Mouse (Mus musculus): ENCODE results near the gene Atxn3. TPM values are rescaled to one million over a fixed set of nuclear protein-coding genes. Genes with fewer than 3 reads are reported as not detected.

The Atxn3 gene
- total and polyA plus RNA-seq, 2 experiments, result 2.4 to 14.1 TPM

GRCm38 (mm10) chr12:101884926-101885325, 73.1 kb downstream of the Atxn3 start:
- Histone ChIP-seq H3K4me1 (ENCODE audit: control insufficient read depth, insufficient read depth, low read length) (no peaks in the 10 kb centered on the region; the same call in 1 of the 2 replicates), H3K4me3 (ENCODE audit: insufficient read depth, low read depth, low read length) (no peak overlapping the region), H3K27ac (replicated peaks; ENCODE audit: insufficient read depth, low read depth, low read length) (no peak overlapping the region), H3K27me3 (ENCODE audit: control insufficient read depth, insufficient read depth, low read length) (no peaks in the 10 kb centered on the region), H3K9ac (ENCODE audit: low read depth, low read length) (no peak overlapping the region), H3K36me3 (ENCODE audit: control insufficient read depth, insufficient read depth, low read length) (peaks cover 55% of the 10 kb centered on the region), H3K79me2 (ENCODE audit: control insufficient read depth, insufficient read depth, low read length) (no peaks in the 10 kb centered on the region; the same call in 1 of the 2 replicates)
- DNase-seq (ENCODE audit: extremely low read depth, low read depth, low spot score), result no peak
- 95% methylated on average over 7 of the region's 7 CpGs for WGBS
- no peak for TF ChIP-seq POLR2A (IDR thresholded peaks at IDR 0.05; ENCODE audit: extremely low read depth, insufficient read depth, low read length)
- TF ChIP-seq CTCF (IDR thresholded peaks at IDR 0.05; ENCODE audit: low read depth, low read length), result no peak

DNA sequence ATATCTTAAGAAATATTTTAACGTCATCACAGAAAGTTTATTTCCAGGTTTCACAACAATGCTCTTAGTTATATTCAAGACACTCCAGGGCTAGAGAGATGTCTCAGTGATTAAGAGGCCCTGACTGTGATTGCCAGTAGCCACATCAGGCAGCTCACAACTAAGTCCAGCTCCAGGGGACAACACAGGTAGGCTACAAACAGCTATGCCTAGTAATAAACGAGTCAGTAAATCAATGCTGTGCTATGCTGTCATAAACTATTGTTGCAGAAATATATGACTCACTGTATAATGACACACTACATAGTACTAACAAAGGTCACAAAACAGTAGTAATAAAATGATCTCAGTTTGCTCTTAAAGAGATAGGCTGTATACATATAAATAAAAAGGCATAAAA, 81.7 kb downstream of the Atxn3 start:
- Histone ChIP-seq H3K27ac (replicated peaks; ENCODE audit: insufficient read depth, low read depth, low read length) (no peak overlapping the region), H3K79me2 (ENCODE audit: control insufficient read depth, insufficient read depth, low read length) (no peaks in the 10 kb centered on the region; the same call in 1 of the 2 replicates), H3K27me3 (ENCODE audit: control insufficient read depth, insufficient read depth, low read length) (no peaks in the 10 kb centered on the region), H3K36me3 (ENCODE audit: control insufficient read depth, insufficient read depth, low read length) (peaks cover 50% of the 10 kb centered on the region), H3K4me3 (ENCODE audit: insufficient read depth, low read depth, low read length) (no peak overlapping the region), H3K9ac (ENCODE audit: low read depth, low read length) (no peak overlapping the region), H3K4me1 (ENCODE audit: control insufficient read depth, insufficient read depth, low read length) (no peaks in the 10 kb centered on the region)
- no peak for DNase-seq (ENCODE audit: extremely low read depth, low read depth, low spot score)
- no peak for TF ChIP-seq POLR2A (IDR thresholded peaks at IDR 0.05; ENCODE audit: extremely low read depth, insufficient read depth, low read length)
- 86% methylated on average over 2 of the region's 2 CpGs for WGBS

DNA sequence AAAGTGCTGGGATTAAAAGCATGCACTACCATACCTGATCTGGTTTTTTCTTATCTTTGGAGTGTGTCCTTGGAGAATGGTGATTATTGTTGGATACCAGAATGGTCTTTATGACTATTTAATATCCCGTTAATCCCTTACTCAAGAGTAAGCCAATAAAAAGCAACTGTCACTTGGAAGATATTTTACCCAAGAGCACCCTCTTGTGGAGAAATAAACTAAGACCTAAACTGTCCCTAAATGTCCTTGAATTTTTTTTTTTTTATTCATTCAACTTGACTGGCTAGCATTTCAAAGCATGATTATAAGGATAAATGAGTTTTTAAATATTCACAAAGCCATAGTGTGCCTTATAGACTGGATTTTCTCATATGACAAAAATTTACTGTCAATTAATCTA, 82.9 kb downstream of the Atxn3 start:
- Histone ChIP-seq H3K36me3 (ENCODE audit: control insufficient read depth, insufficient read depth, low read length) (peaks cover 48% of the 10 kb centered on the region), H3K79me2 (ENCODE audit: control insufficient read depth, insufficient read depth, low read length) (no peaks in the 10 kb centered on the region), H3K27me3 (ENCODE audit: control insufficient read depth, insufficient read depth, low read length) (no peaks in the 10 kb centered on the region), H3K4me3 (ENCODE audit: insufficient read depth, low read depth, low read length) (no peak overlapping the region), H3K9ac (ENCODE audit: low read depth, low read length) (no peak overlapping the region), H3K4me1 (ENCODE audit: control insufficient read depth, insufficient read depth, low read length) (no peaks in the 10 kb centered on the region), H3K27ac (replicated peaks; ENCODE audit: insufficient read depth, low read depth, low read length) (no peak overlapping the region)
- TF ChIP-seq POLR2A (IDR thresholded peaks at IDR 0.05; ENCODE audit: extremely low read depth, insufficient read depth, low read length), result no peak
- WGBS, result 63% methylated on average over 1 of the region's 1 CpGs
- DNase-seq (ENCODE audit: extremely low read depth, low read depth, low spot score), result peak; percentile 29

Other genes starting within 250 kb of the Atxn3 start
- gene Tc2n, start 239.7 kb downstream of the Atxn3 start, total RNA-seq (2014; rRNA removed), result 1.7 and 1.8 TPM in 2 replicates
- gene Tc2n, start 239.7 kb downstream of the Atxn3 start, polyA plus RNA-seq (2012; rRNA removed), result 0.09 and 0.22 TPM in 2 replicates
- gene Fbln5, start 139.2 kb downstream of the Atxn3 start, total RNA-seq (2014; rRNA removed), result 3.6 and 4.6 TPM in 2 replicates
- gene Fbln5, start 139.2 kb downstream of the Atxn3 start, polyA plus RNA-seq (2012; rRNA removed), result 4.8 and 6.3 TPM in 2 replicates
- 12.4 and 14.8 TPM in 2 replicates for gene Trip11, start 45.0 kb downstream of the Atxn3 start, total RNA-seq (2014; rRNA removed)
- gene Trip11, start 45.0 kb downstream of the Atxn3 start, polyA plus RNA-seq (2012; rRNA removed), result 1.9 and 2.5 TPM in 2 replicates
- gene Cpsf2, start 17.7 kb upstream of the Atxn3 start, total RNA-seq (2014; rRNA removed), result 7.7 and 9.2 TPM in 2 replicates
- gene Cpsf2, start 17.7 kb upstream of the Atxn3 start, polyA plus RNA-seq (2012; rRNA removed), result 2.7 and 3.1 TPM in 2 replicates
- not detected in 2 replicates for gene Slc24a4, start 170.5 kb upstream of the Atxn3 start, total RNA-seq (2014; rRNA removed)
- gene Slc24a4, start 170.5 kb upstream of the Atxn3 start, polyA plus RNA-seq (2012; rRNA removed), result 0.11 TPM in 1 of 2 replicates, not detected in the other